Mouse (Mus musculus): ENCODE measurements around the gene Capn15.

DNA sequence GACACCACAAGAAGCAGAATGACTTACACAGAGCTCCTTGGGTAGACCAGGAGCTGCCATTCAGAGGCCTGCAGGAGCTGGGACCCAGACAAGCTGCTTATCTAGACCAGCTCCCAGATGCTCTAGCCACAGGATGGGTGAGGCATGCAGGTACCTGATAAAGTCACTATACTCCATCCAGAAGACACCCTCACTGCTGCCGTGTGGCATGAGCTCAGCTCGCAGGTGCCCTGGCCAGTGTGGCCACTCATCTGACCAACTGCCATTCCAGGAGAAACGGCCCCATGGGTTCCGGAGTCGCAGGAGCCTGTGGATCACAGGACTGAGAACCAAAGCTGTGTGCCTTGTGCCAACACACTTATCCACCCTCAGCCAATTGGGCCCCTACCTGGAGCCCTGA, 24.0 kb downstream of the Capn15 start:
- TF ChIP-seq MAFK (IDR thresholded peaks at IDR 0.05; ENCODE audit: insufficient read depth, low read depth, low read length) (no peak), ZNF384 (IDR thresholded peaks at IDR 0.05; ENCODE audit: low read depth, low read length) (no peak), ZC3H11A (IDR thresholded peaks at IDR 0.05; ENCODE audit: borderline replicate concordance, low read depth, low read length) (no peak), HCFC1 (IDR thresholded peaks at IDR 0.05; ENCODE audit: borderline replicate concordance, insufficient read depth, low read length) (no peak)
